Mouse (Mus musculus): ENCODE measurements around the gene Hecw2. TPM values are rescaled to one million over a fixed set of nuclear protein-coding genes. Genes with fewer than 3 reads are reported as not detected.

Gene Hecw2
- total and polyA plus RNA-seq, 3 experiments = 1.6 to 18.8 (median 11.9) TPM

GRCm38 (mm10) chr1:54003288-54003687 is 191.7 kb downstream of the Hecw2 start:
- Histone ChIP-seq H3K4me1 (ENCODE audit: control insufficient read depth, insufficient read depth, low read length) (peaks cover 9% of the 10 kb centered on the region), H3K36me3 (ENCODE audit: control insufficient read depth, insufficient read depth, low read length) (peaks cover 11% of the 10 kb centered on the region), H3K4me3 (no peak overlapping the region), H3K79me2 (replicated peaks; ENCODE audit: control insufficient read depth, insufficient read depth, low read length) (no peaks in the 10 kb centered on the region), H3K27ac (peak overlapping the region; percentile 42), H3K9ac (ENCODE audit: low read depth, low read length) (no peak overlapping the region), H3K27me3 (ENCODE audit: control insufficient read depth, insufficient read depth, low read length) (no peaks in the 10 kb centered on the region)
- DNase-seq = no peak
- intact Hi-C loops (cut with DNase I) = no loop called here
- WGBS = 23% methylated on average over 3 of the region's 3 CpGs
- no peak for TF ChIP-seq CTCF (IDR thresholded peaks at IDR 0.05)
- TF ChIP-seq POLR2A (IDR thresholded peaks at IDR 0.05; ENCODE audit: insufficient read depth, low read depth, low read length) = no peak
- no peak for TF ChIP-seq EP300 (IDR thresholded peaks at IDR 0.05; ENCODE audit: insufficient read depth, low read depth, low read length)

GRCm38 (mm10) chr1:54002077-54002476 is 192.9 kb downstream of the Hecw2 start:
- Histone ChIP-seq H3K27ac (no peak overlapping the region; the same call in 1 of the 2 replicates), H3K27me3 (ENCODE audit: control insufficient read depth, insufficient read depth, low read length) (no peaks in the 10 kb centered on the region), H3K4me1 (ENCODE audit: control insufficient read depth, insufficient read depth, low read length) (peaks cover 9% of the 10 kb centered on the region), H3K36me3 (ENCODE audit: control insufficient read depth, insufficient read depth, low read length) (peaks cover 11% of the 10 kb centered on the region), H3K9ac (ENCODE audit: low read depth, low read length) (no peak overlapping the region), H3K4me3 (no peak overlapping the region), H3K79me2 (replicated peaks; ENCODE audit: control insufficient read depth, insufficient read depth, low read length) (no peaks in the 10 kb centered on the region)
- no peak for DNase-seq
- TF ChIP-seq CTCF (IDR thresholded peaks at IDR 0.05) (no peak), EP300 (IDR thresholded peaks at IDR 0.05; ENCODE audit: insufficient read depth, low read depth, low read length) (no peak), POLR2A (IDR thresholded peaks at IDR 0.05; ENCODE audit: insufficient read depth, low read depth, low read length) (no peak)
- 47% methylated on average over 2 of the region's 2 CpGs for WGBS
- intact Hi-C loops (cut with DNase I) = no loop called here

DNA sequence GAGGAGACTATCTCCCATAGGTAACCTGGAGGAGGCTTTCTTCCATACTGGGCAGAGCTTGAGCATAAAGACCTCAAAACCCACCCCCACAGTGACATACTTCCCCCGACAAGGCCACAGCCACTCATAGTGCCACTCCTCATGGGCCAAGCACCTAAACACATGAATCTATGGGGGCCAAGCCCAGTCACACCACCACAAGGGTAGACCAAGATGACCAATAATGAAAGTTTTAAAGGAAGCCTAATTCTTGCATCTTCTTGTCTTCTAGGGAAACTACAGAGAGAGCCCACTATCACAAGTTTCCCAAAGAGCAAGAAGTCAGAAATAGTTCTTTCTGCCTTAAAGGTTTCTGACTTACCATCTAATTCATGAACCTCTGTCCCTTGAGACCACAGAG is 197.7 kb downstream of the Hecw2 start:
- intact Hi-C loops (cut with DNase I) = no loop called here
- no peaks in the 10 kb centered on the region for H3K79me2 ChIP-seq (replicated peaks; ENCODE audit: control insufficient read depth, insufficient read depth, low read length)
- H3K9ac ChIP-seq (ENCODE audit: low read depth, low read length) = no peak overlapping the region
- H3K27ac ChIP-seq = no peak overlapping the region
- TF ChIP-seq POLR2A (IDR thresholded peaks at IDR 0.05; ENCODE audit: insufficient read depth, low read depth, low read length) (no peak), EP300 (IDR thresholded peaks at IDR 0.05; ENCODE audit: insufficient read depth, low read depth, low read length) (no peak), CTCF (IDR thresholded peaks at IDR 0.05) (no peak)
- H3K4me3 ChIP-seq = no peak overlapping the region
- DNase-seq = no peak
- H3K36me3 ChIP-seq (ENCODE audit: control insufficient read depth, insufficient read depth, low read length) = peaks cover under 1% of the 10 kb centered on the region; the same call in 1 of the 2 replicates
- 95% methylated on average over 1 of the region's 1 CpGs for WGBS
- no peaks in the 10 kb centered on the region for H3K27me3 ChIP-seq (ENCODE audit: control insufficient read depth, insufficient read depth, low read length)
- no peaks in the 10 kb centered on the region for H3K4me1 ChIP-seq (ENCODE audit: control insufficient read depth, insufficient read depth, low read length)

DNA sequence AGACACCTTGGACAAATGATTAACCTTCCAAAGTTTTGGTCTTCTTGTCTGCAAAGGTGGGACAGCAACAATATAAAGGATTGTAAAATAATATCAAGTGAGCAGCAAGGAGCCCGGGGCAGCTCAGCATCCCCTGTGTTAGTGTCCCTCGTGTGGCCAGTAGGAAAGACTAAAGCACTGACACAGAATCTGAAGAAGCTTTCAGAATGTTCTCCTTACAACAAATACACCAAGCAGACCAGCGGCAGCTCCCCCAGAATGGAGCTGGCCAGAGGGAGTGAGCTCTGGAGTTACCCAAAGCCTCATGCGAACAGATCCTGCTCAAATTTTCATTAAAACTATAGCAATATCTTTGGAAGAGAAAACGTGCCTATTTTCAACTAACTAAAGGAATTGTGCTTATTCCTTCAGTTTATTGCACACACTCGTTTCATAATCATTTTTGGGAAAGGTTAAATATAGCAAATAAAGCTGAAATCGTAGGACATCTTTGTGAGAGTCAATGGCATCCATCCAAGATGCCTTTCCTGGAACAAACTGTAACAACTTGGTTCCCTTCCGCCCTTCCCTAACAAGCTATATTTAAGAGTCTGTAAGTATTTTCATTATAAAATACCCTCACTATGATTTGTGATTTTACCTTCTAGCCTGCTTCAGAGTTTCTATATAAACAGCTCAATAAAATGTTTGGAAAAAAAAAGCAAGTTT is 208.6 kb downstream of the Hecw2 start:
- intact Hi-C loops (cut with DNase I) = loop anchor here (1.0 kb wide), 1 partner anchor 8 kb away; no protein-coding TSS in a partner anchor
- Histone ChIP-seq H3K9ac (ENCODE audit: low read depth, low read length) (peak overlapping the region; percentile 16; the same call in 1 of the 2 replicates), H3K27ac (peak overlapping the region; percentile 87), H3K27me3 (ENCODE audit: control insufficient read depth, insufficient read depth, low read length) (no peaks in the 10 kb centered on the region), H3K4me1 (ENCODE audit: control insufficient read depth, insufficient read depth, low read length) (peaks cover 7% of the 10 kb centered on the region), H3K79me2 (replicated peaks; ENCODE audit: control insufficient read depth, insufficient read depth, low read length) (no peaks in the 10 kb centered on the region), H3K4me3 (no peak overlapping the region; the same call in 1 of the 2 replicates), H3K36me3 (ENCODE audit: control insufficient read depth, insufficient read depth, low read length) (peaks cover 17% of the 10 kb centered on the region)
- peak; percentile 42 for TF ChIP-seq CTCF (IDR thresholded peaks at IDR 0.05)
- TF ChIP-seq EP300 (IDR thresholded peaks at IDR 0.05; ENCODE audit: insufficient read depth, low read depth, low read length) = no peak
- 23% methylated on average over 8 of the region's 8 CpGs for WGBS
- peak in 1 of 2 experiments; percentile 15 for DNase-seq

- Histone ChIP-seq H3K79me2 (replicated peaks; ENCODE audit: control insufficient read depth, insufficient read depth, low read length) (no peaks in the 10 kb centered on the region), H3K9ac (ENCODE audit: low read depth, low read length) (no peak overlapping the region; the same call in 1 of the 2 replicates), H3K27ac (peak overlapping the region; percentile 82), H3K27me3 (ENCODE audit: control insufficient read depth, insufficient read depth, low read length) (no peaks in the 10 kb centered on the region), H3K4me1 (ENCODE audit: control insufficient read depth, insufficient read depth, low read length) (peaks cover 7% of the 10 kb centered on the region), H3K4me3 (peak overlapping the region; percentile 41), H3K36me3 (ENCODE audit: control insufficient read depth, insufficient read depth, low read length) (peaks cover 6% of the 10 kb centered on the region)
- intact Hi-C loops (cut with DNase I) = loop anchor here (1.0 to 5.0 kb wide), 5 partner anchors 8 to 134 kb away; no protein-coding TSS in a partner anchor
- WGBS = 24% methylated on average over 2 of the region's 2 CpGs
- DNase-seq = peak; percentile 73 to 81
- peak; percentile 99 for TF ChIP-seq EP300 (IDR thresholded peaks at IDR 0.05; ENCODE audit: insufficient read depth, low read depth, low read length)
- TF ChIP-seq CTCF (IDR thresholded peaks at IDR 0.05) = no peak
- peak; percentile 70 for TF ChIP-seq POLR2A (IDR thresholded peaks at IDR 0.05; ENCODE audit: insufficient read depth, low read depth, low read length)
Observed at GRCm38 (mm10) chr1:53978514-53978831, 216.5 kb downstream of the Hecw2 start.

DNA sequence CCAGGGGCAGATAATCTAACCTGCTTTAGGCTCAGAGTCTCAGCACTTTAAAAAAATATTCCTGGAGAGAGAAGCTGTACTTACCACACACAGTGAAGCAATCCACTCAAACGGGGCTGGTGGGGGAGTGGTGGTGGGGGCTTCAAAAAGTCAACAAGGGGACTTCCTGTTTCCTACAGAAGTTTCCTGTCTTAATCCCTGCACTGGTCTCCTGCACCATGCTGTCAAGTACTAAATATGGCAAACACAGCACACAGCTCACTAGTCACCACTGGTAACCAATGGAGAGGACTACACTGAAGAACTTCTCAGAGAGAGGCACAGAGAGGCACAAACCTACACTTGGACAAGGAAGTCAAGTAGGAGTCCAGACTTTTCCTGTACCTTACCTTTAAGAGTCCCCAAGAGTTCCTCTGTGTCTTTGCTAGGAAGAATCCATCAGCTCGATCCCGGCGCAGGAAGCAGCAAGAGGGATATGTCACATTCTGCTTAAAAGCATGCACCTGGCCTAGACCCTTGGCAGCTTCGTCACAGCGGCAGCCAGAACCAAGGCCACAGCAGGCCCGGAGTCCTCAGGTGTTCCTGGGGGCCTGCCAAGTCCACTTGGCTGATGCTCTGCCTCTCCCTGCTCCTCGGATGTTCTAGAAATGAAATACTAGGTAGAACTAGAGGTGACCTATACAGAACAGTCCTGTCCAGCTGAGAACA is 217.0 kb downstream of the Hecw2 start:
- Histone ChIP-seq H3K4me1 (ENCODE audit: control insufficient read depth, insufficient read depth, low read length) (peaks cover 7% of the 10 kb centered on the region), H3K79me2 (replicated peaks; ENCODE audit: control insufficient read depth, insufficient read depth, low read length) (no peaks in the 10 kb centered on the region), H3K9ac (ENCODE audit: low read depth, low read length) (peak overlapping the region; percentile 54), H3K4me3 (peak overlapping the region; percentile 41), H3K27ac (peak overlapping the region; percentile 82), H3K27me3 (ENCODE audit: control insufficient read depth, insufficient read depth, low read length) (no peaks in the 10 kb centered on the region), H3K36me3 (ENCODE audit: control insufficient read depth, insufficient read depth, low read length) (peaks cover 9% of the 10 kb centered on the region)
- intact Hi-C loops (cut with DNase I) = loop anchor here (1.0 to 5.0 kb wide), 6 partner anchors 8 to 134 kb away; no protein-coding TSS in a partner anchor
- 21% methylated on average over 8 of the region's 8 CpGs for WGBS
- no peak for DNase-seq
- TF ChIP-seq CTCF (IDR thresholded peaks at IDR 0.05) (no peak), EP300 (IDR thresholded peaks at IDR 0.05; ENCODE audit: insufficient read depth, low read depth, low read length) (no peak), POLR2A (IDR thresholded peaks at IDR 0.05; ENCODE audit: insufficient read depth, low read depth, low read length) (no peak)
